Mouse (Mus musculus) megakaryocyte, embryonic 14.5 days (primary cell): ENCODE results near the gene Sema4a.
A peak's percentile ranks its signal among the peaks of the same experiment; 100 is the strongest.

ENCODE experiments used
- FLI1 ChIP-seq: IDR thresholded peaks from 2 replicates; pipeline ENCODE4 v1.6.1; 2012; ENCODE audit warnings: low read length, inconsistent platforms, mixed read lengths
- GATA1 ChIP-seq: IDR thresholded peaks from 3 replicates; pipeline ENCODE4 v1.6.1; 2012; ENCODE audit warnings: mixed read lengths, low read length, inconsistent platforms, borderline replicate concordance

DNA sequence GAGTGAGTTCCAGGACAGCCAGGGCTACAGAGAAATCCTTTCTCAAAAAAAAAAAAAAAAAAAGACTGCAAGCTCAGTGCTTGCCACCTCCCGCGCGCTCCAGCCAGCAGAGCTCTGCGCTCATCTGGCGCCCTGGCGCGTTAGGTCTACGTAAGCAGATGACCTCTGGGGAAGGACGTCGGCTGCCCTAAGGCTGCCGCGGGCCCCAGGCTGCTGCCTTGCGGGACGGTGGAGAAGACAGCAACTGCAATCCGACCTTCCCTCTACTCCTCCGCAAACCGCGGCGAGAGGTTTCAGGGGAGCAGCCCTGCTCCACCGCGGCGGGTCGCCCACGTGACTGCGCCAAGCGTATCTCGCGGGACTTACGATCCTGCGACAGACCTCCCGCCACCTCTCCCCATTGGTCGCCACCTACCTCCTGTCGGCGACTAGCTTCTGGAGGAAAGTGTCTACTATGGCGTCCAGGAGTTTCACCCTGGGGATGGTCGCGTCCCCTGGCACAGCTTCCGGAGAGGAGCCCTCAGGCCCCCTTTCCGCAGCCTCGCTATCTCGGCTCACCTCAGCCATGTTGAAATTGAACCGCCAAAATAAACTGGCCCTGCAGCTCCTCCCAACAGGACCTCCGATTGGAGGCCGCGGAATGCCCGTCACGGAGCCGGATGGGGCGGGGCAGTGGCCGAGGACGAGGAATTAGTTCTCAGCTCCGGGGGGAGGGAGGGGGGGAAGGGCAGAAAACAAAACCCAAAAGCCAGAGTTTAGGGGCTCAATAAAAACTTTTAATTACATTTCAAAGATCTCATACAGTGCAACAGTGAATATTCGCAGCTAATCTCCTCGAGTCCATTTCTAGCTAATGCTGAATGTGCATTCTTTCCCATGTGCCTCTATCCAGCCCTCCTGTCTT is 51.0 kb downstream of the Sema4a start, which contains the start of gene Pmf1:
- TF ChIP-seq GATA1 (no peak), FLI1 (peak; percentile 23; the same call in 1 of the 2 replicates)
